Mouse (Mus musculus): ENCODE measurements at regions not wholly inside any gene's neighbourhood (a gene's known extent, or its start where the extent isn't known, plus 50 kb on each side); places are given as distances from the start of the nearest gene placed in this dataset.
A peak's percentile ranks its signal among the peaks of the same experiment; 100 is the strongest.

GRCm38 (mm10) chr2:158909086-158909485 is 114.5 kb downstream of the Dhx35 start:
- DNase-seq: no peak

DNA sequence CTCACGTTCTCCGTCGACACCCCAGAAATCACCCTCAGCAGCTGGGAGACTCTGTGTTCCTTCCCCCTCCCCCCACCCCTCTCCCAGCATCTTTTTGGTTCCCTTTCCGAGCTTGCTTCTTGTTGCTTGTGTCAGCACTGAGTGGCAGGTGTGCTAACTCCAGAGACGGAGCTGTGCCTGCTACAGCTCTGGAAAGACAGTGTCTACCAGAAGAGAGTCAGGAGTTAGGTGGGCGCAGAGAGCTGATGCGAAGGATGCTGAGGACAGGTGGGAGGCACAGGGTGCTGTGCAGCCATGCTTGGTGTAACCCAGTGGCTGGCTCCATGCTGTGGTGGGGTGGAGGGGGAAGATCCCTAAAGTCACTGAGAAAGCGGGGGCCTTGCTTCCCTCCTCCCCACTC is 115.7 kb downstream of the Dhx35 start:
- no peak for DNase-seq

DNA sequence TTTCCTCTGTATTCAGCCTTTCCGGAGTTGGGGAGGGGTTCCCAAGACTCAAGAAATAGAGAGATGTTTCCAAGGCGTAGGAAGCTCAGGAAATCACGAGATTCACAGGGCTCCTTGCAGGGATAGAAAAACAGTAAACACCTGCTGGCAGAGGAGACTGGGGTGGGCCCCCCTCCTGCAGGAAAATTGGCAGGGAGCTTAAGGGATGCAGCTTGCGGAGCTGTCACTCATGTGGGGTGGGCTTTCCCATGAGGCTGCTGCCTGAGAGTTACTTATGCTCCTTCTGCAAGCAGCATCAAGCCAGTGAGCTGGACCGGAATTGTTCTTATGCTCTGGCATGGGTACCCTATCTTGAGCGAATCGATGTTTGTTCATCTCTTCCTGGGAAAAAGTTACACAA is 116.6 kb downstream of the Dhx35 start:
- DNase-seq: no peak

DNA sequence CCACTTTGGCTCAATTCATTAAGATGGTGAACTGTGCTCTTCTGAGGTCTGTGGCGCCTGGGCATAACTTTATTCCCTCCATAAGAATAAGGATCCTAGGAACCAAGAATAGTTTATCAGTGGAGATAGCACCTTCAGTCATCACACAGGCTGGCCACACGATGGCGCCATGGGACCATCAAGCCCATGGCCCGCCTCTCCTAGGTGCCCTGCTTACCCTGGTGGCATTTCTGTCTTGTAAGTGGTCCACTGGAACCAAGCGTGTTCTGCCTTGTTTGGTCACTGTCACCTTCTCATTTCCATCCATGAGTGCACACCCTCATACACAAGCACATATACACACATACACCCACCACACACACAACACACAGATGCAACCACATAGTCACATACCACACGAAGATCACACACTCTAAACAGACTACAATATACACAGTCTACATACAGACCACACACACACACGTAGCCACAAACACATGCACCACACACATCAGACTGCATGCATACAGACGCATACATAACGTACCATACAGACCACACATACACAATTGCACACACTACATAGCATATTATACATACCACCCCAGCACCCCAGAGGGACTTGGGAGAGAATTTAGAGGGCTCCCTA is 118.1 kb downstream of the Dhx35 start:
- DNase-seq: peak; percentile 33 to 63

- DNase-seq: peak; percentile 67 to 76
Observed at GRCm38 (mm10) chr2:158917398-158917797, 122.8 kb downstream of the Dhx35 start.

GRCm38 (mm10) chr2:158918312-158918711 is 123.7 kb downstream of the Dhx35 start:
- no peak for DNase-seq

GRCm38 (mm10) chr2:158921342-158922255 is 127.0 kb downstream of the Dhx35 start:
- DNase-seq: no peak

DNA sequence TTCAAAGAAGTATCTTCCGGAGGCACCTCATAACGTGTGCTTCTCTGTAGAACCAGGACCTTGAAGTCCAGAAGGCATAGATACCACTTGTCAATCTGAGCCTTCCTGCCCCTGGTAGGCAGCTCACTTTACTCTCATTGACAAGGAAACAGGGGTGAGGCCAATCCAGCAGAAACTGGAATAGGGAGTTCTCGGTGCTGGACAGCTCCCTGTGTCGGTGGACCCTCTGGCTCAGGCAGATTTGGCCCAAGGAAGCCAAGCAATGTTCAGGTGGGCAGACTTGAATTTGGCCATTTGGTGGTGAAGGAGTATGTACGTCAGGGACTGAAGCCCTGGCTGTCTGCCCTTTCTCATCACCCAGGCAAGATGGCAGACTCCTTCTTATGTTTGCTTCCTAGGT is 128.2 kb downstream of the Dhx35 start:
- DNase-seq: no peak

DNA sequence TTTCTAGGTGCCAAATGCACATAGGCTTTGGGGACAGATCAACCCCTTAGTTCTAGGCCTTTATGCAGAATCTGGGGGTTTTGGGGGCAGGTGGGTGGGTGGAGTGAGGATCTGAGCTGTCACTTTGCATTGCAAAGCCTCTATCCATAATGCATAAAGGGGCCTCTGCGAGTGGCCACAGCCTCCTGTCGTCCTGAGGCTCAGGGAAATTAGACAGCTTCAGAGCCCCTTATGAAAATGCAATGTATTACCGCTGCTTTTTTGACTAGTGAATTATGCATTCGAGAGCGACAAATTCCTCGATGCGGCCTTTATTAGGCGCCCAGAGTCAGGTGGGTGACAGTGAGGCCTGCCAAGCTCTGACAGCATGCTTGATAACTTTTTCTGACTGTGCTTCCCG is 134.9 kb downstream of the Dhx35 start:
- DNase-seq: no peak

DNA sequence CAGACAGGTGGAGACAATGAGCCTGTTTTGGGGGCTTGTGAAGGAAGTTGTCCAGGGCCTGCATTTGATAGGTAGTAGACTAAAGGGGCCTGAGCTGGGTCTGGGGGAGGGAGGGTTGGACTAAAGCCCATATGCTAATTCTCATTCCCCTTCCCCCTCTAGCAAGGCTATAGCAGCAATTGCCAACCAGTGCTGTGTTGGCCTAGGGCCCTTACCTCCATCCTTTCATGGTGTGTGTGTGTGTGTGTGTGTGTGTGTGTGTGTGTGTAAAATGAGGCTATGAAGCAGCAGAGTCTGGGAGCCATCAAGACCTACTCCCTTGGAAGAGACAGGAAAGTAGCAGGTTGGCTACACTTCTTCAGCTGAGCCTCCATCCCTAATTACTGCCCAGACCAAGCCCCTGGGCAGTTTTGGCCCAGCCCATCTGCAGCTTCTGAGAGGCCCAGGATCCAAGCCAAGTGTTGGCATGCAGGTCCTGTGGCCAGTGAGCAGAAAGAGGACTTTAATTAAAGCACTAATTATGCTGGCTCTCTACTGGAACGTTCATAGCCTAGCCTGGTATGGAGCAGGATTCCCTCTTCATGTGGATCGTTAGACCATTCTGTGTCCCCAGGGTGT is 143.4 kb downstream of the Dhx35 start:
- no peak for DNase-seq

GRCm38 (mm10) chr2:158949418-158949817 is 154.8 kb downstream of the Dhx35 start:
- no peak for DNase-seq

- no peak for DNase-seq
Observed at GRCm38 (mm10) chr2:158951061-158951460, 156.5 kb downstream of the Dhx35 start.

- DNase-seq: no peak
Observed at GRCm38 (mm10) chr2:158956888-158957287, 162.3 kb downstream of the Dhx35 start.

DNA sequence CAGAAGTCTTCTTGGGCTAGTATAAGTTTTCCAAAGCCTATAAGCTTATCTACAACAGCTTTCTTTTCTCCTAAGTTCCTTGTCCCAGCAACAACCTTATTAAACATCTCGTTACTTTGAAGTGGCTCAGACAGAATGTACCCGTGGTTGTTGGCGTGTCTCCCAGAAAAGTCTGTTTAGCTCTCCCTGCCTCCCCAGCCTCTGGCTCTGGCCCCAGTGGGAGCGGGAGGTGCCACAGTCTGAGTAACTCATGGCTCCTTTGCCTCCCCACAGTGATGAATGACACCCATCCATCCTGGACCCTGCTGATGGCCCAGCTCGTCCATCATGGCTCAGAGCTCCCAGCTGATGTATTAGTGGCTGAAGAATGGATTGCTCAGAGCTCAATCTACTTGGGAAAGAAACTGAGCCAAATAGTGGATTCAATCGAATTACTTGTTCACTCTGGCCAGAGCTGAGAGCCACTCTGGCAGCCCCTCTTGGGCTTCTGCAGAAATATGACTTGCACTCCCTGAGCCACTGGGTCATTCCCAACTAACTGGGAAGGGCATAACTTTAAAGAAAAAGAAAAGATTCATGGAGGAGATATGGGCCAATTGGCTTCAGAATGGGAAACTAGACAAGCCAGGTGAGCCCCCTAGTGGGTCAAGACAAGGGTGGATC is 170.5 kb downstream of the Dhx35 start:
- DNase-seq: peak; percentile 81 to 82

DNA sequence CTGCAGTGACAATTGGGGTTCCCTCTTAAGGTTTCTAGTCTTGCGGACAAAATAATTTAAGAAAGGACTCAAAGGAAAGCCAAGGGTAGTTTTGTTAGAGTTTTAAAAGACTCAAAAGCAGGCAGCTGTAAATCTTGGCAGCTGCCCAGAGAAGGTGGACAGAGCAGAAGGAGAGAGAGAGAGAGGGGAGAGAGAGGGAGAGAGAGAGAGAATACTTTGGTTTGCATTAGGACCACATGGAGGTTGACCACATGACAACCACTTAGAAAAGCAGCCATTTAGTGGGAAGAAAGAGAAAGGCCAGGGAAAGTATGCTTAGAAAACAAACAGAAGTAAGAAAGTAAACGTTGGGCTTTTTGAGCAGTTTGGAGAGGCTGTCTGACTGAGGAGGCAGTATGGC is 177.6 kb downstream of the Dhx35 start:
- no peak for DNase-seq

DNA sequence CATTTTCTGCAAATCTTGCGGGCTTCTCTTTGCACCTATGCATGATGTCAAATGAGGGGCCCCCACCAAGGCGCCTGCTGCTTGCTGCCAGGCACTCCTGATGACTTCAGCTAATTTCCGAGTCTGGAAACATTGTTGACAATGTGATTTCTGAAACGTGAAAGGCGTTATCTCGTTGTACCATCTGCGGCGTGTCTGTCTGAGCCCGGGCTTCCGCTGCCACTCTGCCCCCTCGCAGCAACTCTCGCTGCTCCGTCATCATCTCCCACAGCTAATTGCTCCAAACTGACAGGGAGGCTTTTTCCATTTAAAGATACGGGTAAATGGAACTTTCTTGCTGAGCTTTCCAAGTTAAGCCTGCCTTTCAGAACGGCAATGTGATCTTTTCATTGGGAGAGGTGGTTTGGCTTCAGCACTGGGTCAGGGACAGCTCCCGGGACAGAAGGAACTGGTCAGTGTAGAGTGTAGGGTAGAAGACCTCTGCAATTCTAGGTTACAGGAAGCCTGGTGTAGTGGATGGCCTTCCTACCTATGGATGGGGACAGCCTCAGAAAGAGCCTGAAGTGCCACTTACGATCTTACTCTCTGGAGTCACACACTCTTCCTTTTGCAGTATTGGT is 191.0 kb downstream of the Dhx35 start:
- peak; percentile 5 to 50 for DNase-seq

- no peak for DNase-seq
Observed at GRCm38 (mm10) chr2:159002481-159003186, 208.0 kb downstream of the Dhx35 start.

- no peak for DNase-seq
Observed at GRCm38 (mm10) chr2:159003187-159003497, 208.5 kb downstream of the Dhx35 start.

GRCm38 (mm10) chr2:159004417-159004816 is 209.8 kb downstream of the Dhx35 start:
- DNase-seq: no peak

GRCm38 (mm10) chr2:159012725-159013124 is 218.1 kb downstream of the Dhx35 start:
- DNase-seq: no peak

- no peak for DNase-seq
Observed at GRCm38 (mm10) chr2:159014553-159014952, 219.9 kb downstream of the Dhx35 start.
